Mouse (Mus musculus) midbrain, postnatal 0 days (tissue): ENCODE measurements around the gene Rhot1. TPM values are rescaled to one million over a fixed set of nuclear protein-coding genes. Genes with fewer than 3 reads are reported as not detected.

Experiments
- ATAC-seq: fragments of 200-750 bp; cut with Nextera tagmentation; 2 replicates; pipeline ENCODE4 v1.8.0; 2017; ENCODE audit warnings: moderate number of reproducible peaks, mild to moderate bottlenecking, moderate TSS enrichment, moderate library complexity; ENCODE audit not compliant: low FRiP score
- DNase-seq: peaks from one replicate; pipeline ENCODE4 v3.0.0-alpha.2; 2015; ENCODE audit warnings: low spot score
- H3K27ac ChIP-seq: fragments of 300-500 bp; sonication (generic); 2 replicates; pipeline ENCODE4 v1.5.1; 2014; ENCODE audit warnings: low read depth, mild to moderate bottlenecking, low read length, mixed read lengths
- H3K27me3 ChIP-seq: fragments of 300-500 bp; sonication (generic); 2 replicates; pipeline ENCODE4 v1.6.1; 2014; ENCODE audit warnings: low read length, control low read depth, mixed read lengths; ENCODE audit not compliant: insufficient read depth
- H3K36me3 ChIP-seq: fragments of 300-500 bp; sonication (generic); 2 replicates; pipeline ENCODE4 v1.6.1; 2014; ENCODE audit warnings: low read length, control low read depth, mixed read lengths; ENCODE audit not compliant: insufficient read depth
- H3K4me1 ChIP-seq: fragments of 300-500 bp; sonication (generic); 2 replicates; pipeline ENCODE4 v1.6.1; 2014; ENCODE audit warnings: mild to moderate bottlenecking, control low read depth, antibody characterized with exemption, low read length, mixed read lengths; ENCODE audit not compliant: insufficient read depth
- H3K4me2 ChIP-seq: fragments of 300-500 bp; sonication (generic); 2 replicates; pipeline ENCODE4 v1.6.1; 2014; ENCODE audit warnings: low read depth, mild to moderate bottlenecking, low read length, mixed read lengths; ENCODE audit not compliant: poor library complexity, severe bottlenecking
- H3K4me3 ChIP-seq: fragments of 300-500 bp; sonication (generic); 2 replicates; pipeline ENCODE4 v1.5.1; 2014; ENCODE audit warnings: low read depth, mild to moderate bottlenecking, low read length, moderate library complexity
- H3K9ac ChIP-seq: fragments of 300-500 bp; sonication (generic); replicated peaks from 2 replicates; pipeline ENCODE4 v1.6.1; 2014; ENCODE audit warnings: mild to moderate bottlenecking, low read length, moderate library complexity, mixed read lengths; ENCODE audit not compliant: poor library complexity, severe bottlenecking
- H3K9me3 ChIP-seq: fragments of 300-500 bp; sonication (generic); 2 replicates; pipeline ENCODE4 v1.6.1; 2016; ENCODE audit warnings: low read length, control low read depth
- CTCF ChIP-seq: IDR thresholded peaks from 2 replicates; pipeline ENCODE4 v1.5.1; 2016; ENCODE audit warnings: antibody characterized with exemption, mild to moderate bottlenecking
- WGBS: fragments of 180-500 bp; shearing (Covaris S2); extraction: QIAGEN DNeasy Blood & Tissue Kit; methylation state at CpG from one replicate; pipeline ENCODE4 v1.1.7; 2014; 5-methylcytosine and 5-hydroxymethylcytosine counted together
- polyA plus RNA-seq: library from polyadenylated mRNA; unstranded; fragments of >200 nt; fragmentation: Nextera tagmentation; extraction: Ambion mirVana; gene quantifications from 2 replicates; pipeline ENCODE4 v1.2.1, GENCODE M21; 2015
- total RNA-seq: library from RNA; depleted of rRNA; stranded (reverse); fragments of >200 nt; gene quantifications from 2 replicates; pipeline ENCODE4 v1.2.3, GENCODE M21; 2014

The Rhot1 gene
- total and polyA plus RNA-seq, 2 experiments from 2014 or later: 55.1 to 69.5 TPM

DNA sequence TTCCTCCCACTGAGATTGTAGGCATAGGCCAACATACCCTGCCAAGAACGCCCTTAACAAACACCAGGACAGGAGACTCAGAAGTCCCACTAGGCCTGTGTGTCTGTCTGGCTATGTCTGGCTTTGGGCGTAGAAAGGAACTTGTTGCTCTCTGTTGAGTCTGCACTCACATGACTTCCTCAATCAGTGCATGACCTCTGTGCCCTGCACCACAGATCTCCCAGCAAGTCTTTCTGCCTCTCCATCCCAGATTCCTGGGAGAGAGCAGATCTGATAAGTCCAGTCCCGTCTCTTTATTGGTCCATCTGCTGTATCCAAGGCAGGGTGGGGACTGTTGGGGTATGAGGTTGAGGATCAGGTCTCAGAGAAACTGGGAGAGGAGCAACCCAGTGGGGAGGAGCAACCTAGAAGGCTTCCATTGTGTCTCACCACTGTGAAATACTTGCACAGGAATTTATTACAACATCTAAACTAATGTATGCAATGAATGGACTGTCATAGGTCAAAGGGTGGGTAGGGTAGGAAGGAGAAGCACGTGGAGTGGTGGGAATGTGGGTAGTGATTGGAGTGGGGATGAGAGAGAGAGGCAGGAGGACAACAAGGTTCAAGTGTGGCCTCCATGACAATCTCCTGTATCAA lies 40.1 kb upstream of the Rhot1 start:
- no peak for TF ChIP-seq CTCF
- Histone ChIP-seq H3K4me2 (no peak overlapping the region), H3K27ac (no peak overlapping the region), H3K9ac (no peak overlapping the region), H3K4me3 (no peak overlapping the region), H3K9me3 (no peaks in the 10 kb centered on the region), H3K27me3 (no peaks in the 10 kb centered on the region), H3K4me1 (no peaks in the 10 kb centered on the region), H3K36me3 (no peaks in the 10 kb centered on the region)
- DNase-seq (no peak), ATAC-seq (no peak)
- 84% methylated on average over 4 of the region's 4 CpGs for WGBS

- Histone ChIP-seq H3K4me2 (no peak overlapping the region), H3K4me3 (no peak overlapping the region), H3K9ac (no peak overlapping the region), H3K27me3 (no peaks in the 10 kb centered on the region), H3K36me3 (no peaks in the 10 kb centered on the region), H3K27ac (no peak overlapping the region), H3K4me1 (no peaks in the 10 kb centered on the region), H3K9me3 (no peaks in the 10 kb centered on the region)
- 75% methylated on average over 3 of the region's 3 CpGs for WGBS
- no peak for TF ChIP-seq CTCF
- DNase-seq: no peak
- ATAC-seq: no peak
These were observed 39.2 kb upstream of the Rhot1 start for GRCm38 (mm10) chr11:80169629-80170028.

- no peak for DNase-seq
- H3K4me2 ChIP-seq: no peak overlapping the region
- H3K9me3 ChIP-seq: no peaks in the 10 kb centered on the region
- no peak for TF ChIP-seq CTCF
- ATAC-seq: no peak
- WGBS: 75% methylated on average over 5 of the region's 5 CpGs
- no peaks in the 10 kb centered on the region for H3K4me1 ChIP-seq
- H3K4me3 ChIP-seq: no peak overlapping the region
- H3K27me3 ChIP-seq: no peaks in the 10 kb centered on the region
- no peak overlapping the region for H3K27ac ChIP-seq
- H3K9ac ChIP-seq: no peak overlapping the region
- no peaks in the 10 kb centered on the region for H3K36me3 ChIP-seq
These were observed 38.5 kb upstream of the Rhot1 start for GRCm38 (mm10) chr11:80170351-80170750.

DNA sequence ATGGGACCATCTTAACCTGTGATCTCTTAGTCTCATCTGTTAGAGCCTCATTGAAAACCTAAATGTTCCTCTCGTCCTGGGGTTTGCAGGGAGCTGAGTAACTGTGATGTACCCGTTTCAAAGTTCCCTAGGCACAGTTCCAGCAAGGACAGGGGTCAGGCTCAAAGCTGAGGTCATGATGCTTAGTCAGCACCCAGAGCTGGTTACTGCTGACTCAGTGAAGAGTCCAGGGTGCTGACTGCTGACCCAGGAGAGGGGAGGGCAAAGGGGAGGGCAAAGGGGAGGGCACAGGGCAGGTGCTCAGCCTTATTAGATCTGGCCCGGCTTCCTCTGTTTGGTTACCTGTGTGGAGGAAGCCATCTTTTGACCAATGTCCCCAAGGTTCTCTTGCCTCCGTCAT lies 36.9 kb upstream of the Rhot1 start:
- 68% methylated on average over 4 of the region's 4 CpGs for WGBS
- no peak for TF ChIP-seq CTCF
- no peak for DNase-seq
- Histone ChIP-seq H3K4me1 (no peaks in the 10 kb centered on the region), H3K27me3 (no peaks in the 10 kb centered on the region), H3K9me3 (no peaks in the 10 kb centered on the region), H3K27ac (no peak overlapping the region), H3K36me3 (no peaks in the 10 kb centered on the region), H3K4me2 (no peak overlapping the region), H3K9ac (no peak overlapping the region), H3K4me3 (no peak overlapping the region)
- ATAC-seq: no peak

- WGBS: 83% methylated on average over 11 of the region's 11 CpGs
- Histone ChIP-seq H3K4me2 (no peak overlapping the region), H3K4me1 (no peaks in the 10 kb centered on the region), H3K27ac (no peak overlapping the region), H3K4me3 (no peak overlapping the region), H3K9ac (no peak overlapping the region), H3K36me3 (no peaks in the 10 kb centered on the region), H3K27me3 (no peaks in the 10 kb centered on the region), H3K9me3 (no peaks in the 10 kb centered on the region)
- no peak for TF ChIP-seq CTCF
- ATAC-seq (no peak), DNase-seq (no peak)
These were observed 34.7 kb upstream of the Rhot1 start for GRCm38 (mm10) chr11:80173963-80174670.
